Mouse (Mus musculus): ENCODE measurements around the gene Zfp810. TPM values are rescaled to one million over a fixed set of nuclear protein-coding genes. Genes with fewer than 3 reads are reported as not detected.
"Not testable (repeated sequence)": the region's sequence is repeated elsewhere in the genome, so short reads cannot be mapped to it uniquely, and the experiment has no call there.

Zfp810 gene
- 10 to 100 TPM in 1 of 2 experiments, 1 to 10 TPM in 1; 10.0 to 15.8 TPM for polyA plus RNA-seq (2017; shearing (Covaris generic))

GRCm38 (mm10) chr9:22307156-22307919 lies at the start of gene Zfp810:
Gene Zfp810 (minus strand): TSS chr9:22307648.
- ATAC-seq = peak; percentile 100

DNA sequence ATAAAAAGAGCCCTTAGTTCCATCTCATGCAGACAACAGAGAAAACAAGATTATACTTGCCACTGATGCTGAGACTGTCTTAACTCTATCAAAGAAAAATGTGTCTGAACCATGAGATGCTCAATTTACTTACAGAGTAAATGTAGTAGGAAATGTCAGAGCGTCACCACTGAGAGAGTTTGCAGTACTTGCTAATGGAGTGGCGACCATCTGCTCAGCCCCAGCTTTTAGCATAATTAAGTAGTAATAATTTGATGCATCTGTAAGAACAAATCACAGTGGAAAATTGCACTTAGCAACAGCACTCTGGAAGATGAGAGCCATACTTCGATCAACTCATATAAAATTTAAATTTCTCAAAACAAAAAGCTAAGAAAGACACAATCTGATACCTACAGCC lies 48.5 kb upstream of the Zfp810 start:
- no peak for ATAC-seq

DNA sequence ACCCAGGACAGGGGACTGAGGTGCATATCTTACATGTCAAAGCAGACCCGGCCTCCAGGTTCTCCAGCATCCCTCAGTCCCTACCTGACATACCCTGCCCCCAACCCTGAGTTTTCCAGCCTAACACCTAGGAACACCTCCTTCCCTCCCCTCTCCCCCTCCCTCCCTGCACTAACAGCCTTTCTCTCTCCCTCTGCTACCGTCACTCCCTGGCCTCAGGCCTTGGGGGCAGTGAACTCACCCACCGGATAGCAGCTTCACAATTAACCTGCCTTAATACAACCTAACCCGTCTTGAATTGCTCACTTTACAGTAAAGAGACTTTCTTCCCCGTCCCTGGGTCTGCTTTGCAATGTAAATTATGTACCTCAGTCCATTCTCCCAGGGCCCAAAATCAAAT lies 46.5 kb upstream of the Zfp810 start:
- no peak for ATAC-seq

- ATAC-seq = no peak
Observed at GRCm38 (mm10) chr9:22353465-22353864, 46.0 kb upstream of the Zfp810 start.

DNA sequence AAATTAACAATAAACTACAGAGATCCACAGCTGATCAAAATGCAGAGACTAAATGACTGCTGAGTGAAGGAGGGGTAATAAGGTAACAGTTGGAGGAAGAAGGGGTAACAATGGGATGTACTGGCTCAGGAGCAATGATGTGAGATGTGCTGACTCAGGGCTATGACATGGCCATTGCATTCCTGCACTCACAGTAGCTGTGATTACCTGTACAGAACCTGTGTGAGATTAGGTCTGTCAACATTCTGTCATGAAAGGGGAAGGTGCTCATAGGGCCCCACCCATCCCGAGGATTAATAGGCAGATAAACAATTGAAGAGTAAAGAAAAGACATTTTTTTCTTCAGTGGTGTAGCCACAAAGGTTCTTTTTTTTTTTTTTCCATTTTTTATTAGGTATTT lies 32.9 kb upstream of the Zfp810 start:
- ATAC-seq = no peak

DNA sequence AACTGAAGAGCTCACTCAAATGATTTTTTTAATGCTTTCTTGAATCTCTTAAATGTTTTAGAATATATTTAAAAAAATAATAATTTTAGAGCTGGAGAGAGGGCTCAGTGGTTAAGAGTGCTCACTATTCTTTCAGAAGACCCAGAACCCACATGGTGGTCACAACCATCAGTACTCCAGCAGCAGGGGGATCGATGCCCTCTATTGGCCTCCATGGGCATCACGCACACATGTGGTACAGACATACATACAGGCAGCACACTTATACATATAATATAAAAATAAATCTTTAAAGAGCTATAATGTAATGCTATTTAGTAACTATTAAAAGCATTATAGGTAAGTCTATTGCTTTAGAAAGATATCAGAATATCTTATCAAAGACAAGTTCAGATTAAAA lies 29.8 kb upstream of the Zfp810 start:
- ATAC-seq = no peak

- peak; percentile 95 for ATAC-seq
Observed at GRCm38 (mm10) chr9:22327475-22328387, 20.3 kb upstream of the Zfp810 start.

- no peak for ATAC-seq
Observed at GRCm38 (mm10) chr9:22327099-22327474, 19.6 kb upstream of the Zfp810 start.

GRCm38 (mm10) chr9:22324579-22324978 lies 17.1 kb upstream of the Zfp810 start:
- no peak for ATAC-seq

DNA sequence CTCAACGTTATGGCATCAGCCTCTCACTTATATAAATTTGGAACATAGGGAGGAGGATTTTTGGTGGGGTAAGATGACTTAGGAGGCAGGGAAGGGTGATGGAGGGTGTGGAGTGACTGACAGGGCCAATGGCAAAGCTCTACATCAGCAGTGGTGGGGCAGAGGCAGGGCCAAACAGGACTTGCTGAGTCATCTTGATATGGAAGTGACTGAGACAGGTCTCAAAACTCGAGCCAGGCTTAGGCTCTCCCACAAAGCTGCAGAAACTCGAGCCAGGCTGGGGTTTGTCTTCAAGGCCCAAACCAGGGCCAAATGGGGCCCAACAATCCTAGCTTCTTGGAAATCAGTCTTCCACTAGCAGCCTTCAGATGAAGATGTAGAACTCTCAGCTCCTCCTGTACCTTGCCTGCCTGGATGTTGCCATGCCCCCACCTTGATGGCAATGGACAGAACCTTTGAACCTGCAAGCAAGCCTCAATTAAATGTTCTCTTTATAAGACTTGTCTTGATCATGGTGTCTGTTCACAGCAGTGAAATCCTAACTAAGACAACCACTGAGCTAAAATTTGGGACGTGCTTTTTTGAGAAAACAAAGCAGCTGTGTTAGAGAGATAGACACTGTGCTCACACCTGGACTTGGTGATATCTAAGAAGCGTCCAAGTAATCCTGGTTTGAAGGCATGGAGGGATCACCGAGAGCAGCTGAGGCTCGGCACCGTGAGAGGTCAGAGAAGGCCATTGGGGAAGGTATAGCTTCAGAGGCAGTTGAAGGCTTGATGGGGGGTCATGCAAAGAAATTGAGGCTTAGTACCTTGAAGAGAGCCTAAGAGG lies 15.1 kb upstream of the Zfp810 start:
- ATAC-seq = no peak

DNA sequence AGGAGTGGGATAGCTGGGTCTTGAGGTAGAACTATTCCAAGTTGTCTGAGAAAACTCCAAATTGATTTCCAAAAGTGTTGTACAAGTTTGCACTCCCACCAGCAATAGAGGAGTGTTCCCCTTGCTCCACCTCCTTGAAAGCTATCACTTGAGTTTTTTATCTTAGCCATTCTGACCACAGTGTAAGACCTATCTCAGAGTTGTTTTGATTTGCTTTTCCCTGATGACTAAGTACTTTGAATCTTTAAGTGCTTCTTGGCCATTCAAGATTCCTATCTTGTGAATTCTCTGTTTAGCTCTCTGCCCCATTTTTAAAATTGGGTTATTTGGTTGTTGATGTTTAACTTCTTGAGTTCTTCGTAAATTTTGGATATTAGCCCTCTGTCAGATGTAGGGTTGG lies 11.7 kb upstream of the Zfp810 start:
- ATAC-seq = no peak

- ATAC-seq = not testable (repeated sequence)
Observed at GRCm38 (mm10) chr9:22316047-22316446, 8.6 kb upstream of the Zfp810 start.

GRCm38 (mm10) chr9:22314066-22314465 lies 6.6 kb upstream of the Zfp810 start:
- ATAC-seq = no peak

DNA sequence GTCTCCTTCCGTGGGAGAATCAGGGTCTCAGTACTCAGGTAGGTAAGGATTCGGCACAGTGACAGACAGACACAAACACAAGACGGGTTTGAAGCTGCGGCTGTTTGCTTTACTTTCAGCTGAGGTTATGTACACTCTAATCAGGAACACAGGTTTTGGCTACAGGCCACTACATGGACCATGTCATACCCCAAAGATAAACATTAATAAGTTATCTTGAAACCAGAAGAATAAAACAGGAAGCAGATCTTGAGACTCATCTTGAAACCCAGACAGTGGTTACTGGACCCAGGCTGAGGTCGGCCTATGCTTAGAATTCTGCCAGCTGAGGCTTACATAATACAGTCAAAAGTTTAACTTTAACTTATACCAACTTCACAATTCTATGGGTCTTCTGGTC lies 5.8 kb upstream of the Zfp810 start:
- no peak for ATAC-seq

DNA sequence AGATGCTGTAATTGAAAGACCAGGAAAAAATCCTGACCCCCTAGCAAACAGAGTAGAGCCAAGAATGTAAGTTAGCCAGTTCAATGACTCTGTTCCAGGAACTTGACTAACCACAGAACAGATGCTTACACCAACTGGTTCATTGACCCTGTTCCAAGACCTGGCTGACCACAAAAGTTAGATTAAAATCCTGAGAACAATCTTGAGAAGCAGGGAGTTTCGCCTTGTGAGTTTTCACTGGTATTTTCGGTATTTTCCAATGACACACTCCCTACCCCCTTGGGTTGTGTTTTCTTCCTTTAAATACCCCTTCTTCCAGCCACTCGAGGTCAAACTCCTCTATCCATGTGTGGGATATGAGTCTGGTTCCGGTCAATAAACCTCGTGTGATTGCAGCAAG lies 2.2 kb upstream of the Zfp810 start:
- ATAC-seq = no peak

DNA sequence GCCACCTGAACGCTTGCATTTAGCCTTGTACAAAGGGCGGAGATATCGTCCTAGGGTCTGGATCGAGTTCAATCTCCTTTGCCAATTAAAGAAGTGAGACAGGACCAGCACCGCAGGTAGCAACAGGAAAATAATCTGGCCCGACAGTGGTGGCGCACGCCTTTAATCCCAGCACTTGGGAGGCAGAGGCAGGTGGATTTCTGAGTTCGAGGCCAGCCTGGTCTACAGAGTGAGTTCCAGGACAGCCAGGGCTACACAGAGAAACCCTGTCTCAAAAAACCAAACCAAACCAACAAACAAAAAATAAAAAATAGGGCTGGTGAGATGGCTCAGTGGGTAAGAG lies 443 bp upstream of the Zfp810 start:
- ATAC-seq = not testable (repeated sequence)

GRCm38 (mm10) chr9:22306726-22307125 lies 722 bp downstream of the Zfp810 start:
- no peak for ATAC-seq

GRCm38 (mm10) chr9:22302199-22302598 lies 5.2 kb downstream of the Zfp810 start:
- no peak for ATAC-seq

GRCm38 (mm10) chr9:22278733-22279132 lies 28.7 kb downstream of the Zfp810 start:
- ATAC-seq = no peak

DNA sequence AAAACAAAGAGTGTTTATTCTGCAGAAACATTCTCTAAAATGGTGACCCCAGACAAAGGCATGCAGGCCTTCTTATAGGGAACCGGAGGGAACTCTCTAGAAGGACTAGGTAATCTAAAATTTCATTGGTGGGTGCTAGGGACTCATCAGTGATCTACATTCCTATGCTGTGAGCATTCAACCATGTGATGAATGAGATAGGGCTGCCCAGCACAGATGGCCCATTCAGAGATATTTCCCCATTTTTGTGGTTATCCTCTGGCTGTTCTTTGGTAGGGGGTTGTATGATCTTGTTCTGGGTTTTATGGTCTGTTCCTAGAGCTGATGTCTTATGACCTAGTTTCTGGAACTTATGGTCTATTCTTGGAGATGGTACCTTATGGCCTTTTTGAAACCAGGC lies 38.6 kb downstream of the Zfp810 start:
- ATAC-seq = no peak

DNA sequence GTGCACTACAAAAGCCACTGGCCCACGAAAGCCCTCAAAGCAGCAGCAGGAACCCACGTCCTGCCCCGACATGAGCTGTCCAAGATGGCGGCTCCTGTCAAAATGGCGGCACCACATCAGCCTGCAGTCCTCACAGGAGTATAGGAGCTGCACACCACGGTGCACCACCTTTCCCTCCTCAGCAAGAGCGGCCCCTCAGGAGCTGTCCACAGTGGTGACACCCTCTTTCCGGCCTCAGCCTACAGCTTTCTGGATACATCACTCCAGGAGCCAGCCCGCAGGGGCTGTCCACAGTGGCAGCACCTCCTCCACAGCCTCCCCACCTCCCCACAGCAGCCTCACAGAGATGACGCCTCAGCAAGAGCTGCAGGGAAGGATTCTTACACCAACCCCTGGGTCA lies 44.8 kb downstream of the Zfp810 start:
- no peak for ATAC-seq

GRCm38 (mm10) chr9:22261594-22261993 lies 45.9 kb downstream of the Zfp810 start:
- no peak for ATAC-seq

DNA sequence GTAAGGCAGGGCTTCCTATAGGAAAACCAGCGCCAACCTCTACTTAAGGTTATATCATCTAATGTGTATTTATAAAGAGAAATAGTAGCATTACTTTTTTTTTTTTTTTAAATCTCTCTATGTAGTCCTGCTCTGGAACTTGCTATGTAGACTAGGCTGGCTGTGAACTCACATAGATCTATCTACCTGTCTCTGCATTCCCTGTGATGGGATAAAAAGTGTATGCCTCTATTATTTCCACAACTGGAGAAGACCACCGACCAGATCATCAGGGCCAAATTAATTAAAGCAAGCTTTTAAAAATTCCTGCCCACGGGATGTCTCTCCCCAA lies 47.4 kb downstream of the Zfp810 start:
- no peak for ATAC-seq
